Mouse (Mus musculus): Measurements from ENCODE around the gene Ptprm. TPM values are rescaled to one million over a fixed set of nuclear protein-coding genes. Genes with fewer than 3 reads are reported as not detected.

Ptprm gene
- total and polyA plus RNA-seq, 3 experiments: not detected

DNA sequence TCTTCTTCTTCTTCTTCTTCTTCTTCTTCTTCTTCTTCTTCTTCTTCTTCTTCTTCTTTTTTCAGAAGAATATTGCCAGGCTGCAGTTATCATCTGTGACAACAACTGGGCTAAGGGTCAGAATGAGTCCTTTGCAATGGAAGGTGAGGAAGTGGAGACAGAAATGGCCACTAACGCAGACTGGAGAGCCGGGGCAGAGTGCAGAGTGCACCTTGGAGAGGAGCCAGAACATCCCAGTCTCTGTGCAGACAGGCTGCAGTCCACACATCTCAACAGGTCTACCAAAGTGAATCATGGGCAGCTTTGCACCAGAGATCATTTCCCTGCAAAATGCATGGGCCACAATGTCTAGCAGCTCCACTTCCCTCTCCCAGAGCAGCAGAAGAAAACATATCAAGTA, 239.4 kb downstream of the Ptprm start:
- H3K9me3 ChIP-seq (replicated peaks; ENCODE audit: insufficient read depth, low read length): no peaks in the 10 kb centered on the region

GRCm38 (mm10) chr17:67112679-67113078, 241.6 kb downstream of the Ptprm start:
- TF ChIP-seq ELF1 (IDR thresholded peaks at IDR 0.05; ENCODE audit: low read depth, low read length): no peak
- no peak for TF ChIP-seq MAZ (IDR thresholded peaks at IDR 0.05; ENCODE audit: low read depth, low read length)
- TF ChIP-seq MEF2A (IDR thresholded peaks at IDR 0.05; ENCODE audit: extremely low read depth, insufficient replicate concordance, low read depth, low read length, poor library complexity, severe bottlenecking): no peak
- TF ChIP-seq GABPA (IDR thresholded peaks at IDR 0.05; ENCODE audit: low read depth, low read length): no peak
- no peak for TF ChIP-seq RCOR1 (IDR thresholded peaks at IDR 0.05; ENCODE audit: low read depth, low read length)
- no peak for TF ChIP-seq MYC (IDR thresholded peaks at IDR 0.05; ENCODE audit: low read depth, low read length)
- no peak overlapping the region for H3K4me3 ChIP-seq (ENCODE audit: control insufficient read depth in 1 of 2, insufficient read depth in 1 of 2, low read depth in 2 of 2, low read length in 2 of 2)
- H3K4me1 ChIP-seq (ENCODE audit: control insufficient read depth in 1 of 2, insufficient read depth in 2 of 2, low read length in 2 of 2): no peaks in the 10 kb centered on the region
- no peaks in the 10 kb centered on the region for H3K27me3 ChIP-seq (ENCODE audit: control insufficient read depth in 1 of 2, insufficient read depth in 2 of 2, low read length in 2 of 2)
- H3K27ac ChIP-seq (ENCODE audit: control insufficient read depth, low read depth, low read length): no peak overlapping the region
- no peaks in the 10 kb centered on the region for H3K36me3 ChIP-seq (ENCODE audit: control insufficient read depth in 1 of 2, insufficient read depth in 2 of 2, low read length in 2 of 2)
- no peaks in the 10 kb centered on the region for H3K9me3 ChIP-seq (replicated peaks; ENCODE audit: insufficient read depth, low read length)
- H3K9ac ChIP-seq (ENCODE audit: control insufficient read depth, low read depth, low read length, poor library complexity, severe bottlenecking): no peak overlapping the region
- no peaks in the 10 kb centered on the region for H3K79me2 ChIP-seq (ENCODE audit: control insufficient read depth, insufficient read depth, low read length, poor library complexity)
- no peak for DNase-seq (ENCODE audit: low read depth, low spot score)

More for the DNA sequence above, 239.4 kb downstream of the Ptprm start:
- Histone ChIP-seq H3K4me1 (ENCODE audit: control insufficient read depth in 1 of 2, insufficient read depth in 2 of 2, low read length in 2 of 2) (no peaks in the 10 kb centered on the region), H3K79me2 (ENCODE audit: control insufficient read depth, insufficient read depth, low read length, poor library complexity) (no peaks in the 10 kb centered on the region), H3K27me3 (ENCODE audit: control insufficient read depth in 1 of 2, insufficient read depth in 2 of 2, low read length in 2 of 2) (no peaks in the 10 kb centered on the region), H3K4me3 (ENCODE audit: control insufficient read depth in 1 of 2, insufficient read depth in 1 of 2, low read depth in 2 of 2, low read length in 2 of 2) (no peak overlapping the region), H3K9ac (ENCODE audit: control insufficient read depth, low read depth, low read length, poor library complexity, severe bottlenecking) (no peak overlapping the region), H3K36me3 (ENCODE audit: control insufficient read depth in 1 of 2, insufficient read depth in 2 of 2, low read length in 2 of 2) (no peaks in the 10 kb centered on the region), H3K27ac (ENCODE audit: control insufficient read depth, low read depth, low read length) (no peak overlapping the region)
- DNase-seq (ENCODE audit: low read depth, low spot score): no peak
- TF ChIP-seq MAZ (IDR thresholded peaks at IDR 0.05; ENCODE audit: low read depth, low read length) (no peak), GATA1 (IDR thresholded peaks at IDR 0.05; ENCODE audit: low read depth, low read length) (no peak), TAL1 (IDR thresholded peaks at IDR 0.05; ENCODE audit: low read length) (no peak), E2F4 (IDR thresholded peaks at IDR 0.05; ENCODE audit: borderline replicate concordance, low read depth, low read length) (no peak), MEF2A (IDR thresholded peaks at IDR 0.05; ENCODE audit: extremely low read depth, insufficient replicate concordance, low read depth, low read length, poor library complexity, severe bottlenecking) (no peak), CTCF (IDR thresholded peaks at IDR 0.05 in 2 of 3, conservative IDR thresholded peaks at IDR 0.05 in 1 of 3; ENCODE audit: control insufficient read depth in 1 of 3, insufficient read depth in 1 of 3, low read depth in 2 of 3, low read length in 3 of 3, poor library complexity in 1 of 3, severe bottlenecking in 1 of 3) (no peak), SMC3 (IDR thresholded peaks at IDR 0.05; ENCODE audit: low read depth, low read length) (no peak), TCF12 (IDR thresholded peaks at IDR 0.05; ENCODE audit: low read depth, low read length) (no peak), CHD1 (IDR thresholded peaks at IDR 0.05; ENCODE audit: low read depth, low read length) (no peak), SIN3A (IDR thresholded peaks at IDR 0.05; ENCODE audit: low read length) (no peak), POLR2A (IDR thresholded peaks at IDR 0.05; ENCODE audit: control insufficient read depth in 1 of 2, insufficient read depth in 1 of 2, low read depth in 1 of 2, low read length in 2 of 2, poor library complexity in 1 of 2) (no peak), POLR2AphosphoS5 (IDR thresholded peaks at IDR 0.05; ENCODE audit: borderline replicate concordance, low read depth, low read length) (no peak), NRF1 (IDR thresholded peaks at IDR 0.05; ENCODE audit: insufficient read depth, low read depth, low read length, poor library complexity, severe bottlenecking) (no peak), POLR2AphosphoS2 (IDR thresholded peaks at IDR 0.05; ENCODE audit: low read length) (no peak), MXI1 (IDR thresholded peaks at IDR 0.05; ENCODE audit: low read depth, low read length) (no peak), ELF1 (IDR thresholded peaks at IDR 0.05; ENCODE audit: low read depth, low read length) (no peak)
